Mouse (Mus musculus): ENCODE data around the gene Gm17416.
A peak's percentile ranks its signal among the peaks of the same experiment; 100 is the strongest.

Gm17416 gene

GRCm38 (mm10) chr2:152588450-152588849 lies 19.3 kb downstream of the Gm17416 start:
- TF ChIP-seq NANOG (IDR thresholded peaks at IDR 0.05; ENCODE audit: borderline replicate concordance, low read length): no peak
- no peak for TF ChIP-seq CTCF (conservative IDR thresholded peaks at IDR 0.05; ENCODE audit: low read length)
- no peak for TF ChIP-seq POU5F1 (IDR thresholded peaks at IDR 0.05; ENCODE audit: borderline replicate concordance, low read length)
- Histone ChIP-seq H3K4me3 (replicated peaks; ENCODE audit: low read length) (no peak overlapping the region), H3K36me3 (ENCODE audit: insufficient read depth, low read length) (no peaks in the 10 kb centered on the region), H3K4me1 (replicated peaks; ENCODE audit: low read depth, low read length) (no peaks in the 10 kb centered on the region), H3K27me3 (ENCODE audit: insufficient read depth, low read length) (no peaks in the 10 kb centered on the region), H3K9me3 (ENCODE audit: low read length) (no peaks in the 10 kb centered on the region)

GRCm38 (mm10) chr2:152589021-152589420 lies 19.9 kb downstream of the Gm17416 start:
- no peaks in the 10 kb centered on the region for H3K36me3 ChIP-seq (ENCODE audit: insufficient read depth, low read length)
- H3K9me3 ChIP-seq (ENCODE audit: low read length): no peaks in the 10 kb centered on the region
- no peak for TF ChIP-seq NANOG (IDR thresholded peaks at IDR 0.05; ENCODE audit: borderline replicate concordance, low read length)
- no peak for TF ChIP-seq CTCF (conservative IDR thresholded peaks at IDR 0.05; ENCODE audit: low read length)
- no peak for TF ChIP-seq POU5F1 (IDR thresholded peaks at IDR 0.05; ENCODE audit: borderline replicate concordance, low read length)
- H3K27me3 ChIP-seq (ENCODE audit: insufficient read depth, low read length): no peaks in the 10 kb centered on the region
- no peaks in the 10 kb centered on the region for H3K4me1 ChIP-seq (replicated peaks; ENCODE audit: low read depth, low read length)
- H3K4me3 ChIP-seq (replicated peaks; ENCODE audit: low read length): no peak overlapping the region

GRCm38 (mm10) chr2:152599299-152599698 lies 30.2 kb downstream of the Gm17416 start, which contains the start of gene Defb45:
Gene Defb45, minus strand, starts transcription at chr2:152599399.
- no peaks in the 10 kb centered on the region for H3K9me3 ChIP-seq (ENCODE audit: low read length)
- H3K36me3 ChIP-seq (ENCODE audit: insufficient read depth, low read length): no peaks in the 10 kb centered on the region
- no peak within 1 kb of the TSS for H3K4me3 ChIP-seq (replicated peaks; ENCODE audit: low read length)
- TF ChIP-seq CTCF (conservative IDR thresholded peaks at IDR 0.05; ENCODE audit: low read length): no peak
- TF ChIP-seq POU5F1 (IDR thresholded peaks at IDR 0.05; ENCODE audit: borderline replicate concordance, low read length): no peak
- TF ChIP-seq NANOG (IDR thresholded peaks at IDR 0.05; ENCODE audit: borderline replicate concordance, low read length): no peak
- peaks cover 4% of the 10 kb centered on the region; the same call in 1 of the 2 replicates for H3K4me1 ChIP-seq (replicated peaks; ENCODE audit: low read depth, low read length)
- no peaks in the 10 kb centered on the region; the same call in 1 of the 2 replicates for H3K27me3 ChIP-seq (ENCODE audit: insufficient read depth, low read length)

- H3K4me3 ChIP-seq (replicated peaks; ENCODE audit: low read length): no peak overlapping the region
- H3K27me3 ChIP-seq (ENCODE audit: insufficient read depth, low read length): peaks cover 5% of the 10 kb centered on the region
- no peaks in the 10 kb centered on the region for H3K9me3 ChIP-seq (ENCODE audit: low read length)
- H3K36me3 ChIP-seq (ENCODE audit: insufficient read depth, low read length): no peaks in the 10 kb centered on the region
- peaks cover 9% of the 10 kb centered on the region; the same call in 1 of the 2 replicates for H3K4me1 ChIP-seq (replicated peaks; ENCODE audit: low read depth, low read length)
- no peak for TF ChIP-seq NANOG (IDR thresholded peaks at IDR 0.05; ENCODE audit: borderline replicate concordance, low read length)
These were observed 30.9 kb downstream of the Gm17416 start for GRCm38 (mm10) chr2:152600076-152600475.

GRCm38 (mm10) chr2:152601275-152601960 lies 32.3 kb downstream of the Gm17416 start:
- Histone ChIP-seq H3K4me1 (replicated peaks; ENCODE audit: low read depth, low read length) (peaks cover 9% of the 10 kb centered on the region; the same call in 1 of the 2 replicates), H3K27me3 (ENCODE audit: insufficient read depth, low read length) (peaks cover 10% of the 10 kb centered on the region), H3K9me3 (ENCODE audit: low read length) (no peaks in the 10 kb centered on the region), H3K4me3 (replicated peaks; ENCODE audit: low read length) (no peak overlapping the region), H3K36me3 (ENCODE audit: insufficient read depth, low read length) (no peaks in the 10 kb centered on the region)
- peak; percentile 74 for TF ChIP-seq CTCF (conservative IDR thresholded peaks at IDR 0.05; ENCODE audit: low read length)
- TF ChIP-seq POU5F1 (IDR thresholded peaks at IDR 0.05; ENCODE audit: borderline replicate concordance, low read length): no peak

GRCm38 (mm10) chr2:152604057-152604456 lies 34.9 kb downstream of the Gm17416 start, which contains the start of gene Defb36:
Gene Defb36, plus strand, starts transcription at chr2:152604327.
- TF ChIP-seq CTCF (conservative IDR thresholded peaks at IDR 0.05; ENCODE audit: low read length) (peak; percentile 83), POU5F1 (IDR thresholded peaks at IDR 0.05; ENCODE audit: borderline replicate concordance, low read length) (no peak)
- Histone ChIP-seq H3K4me3 (replicated peaks; ENCODE audit: low read length) (no peak within 1 kb of the TSS), H3K9me3 (ENCODE audit: low read length) (no peaks in the 10 kb centered on the region), H3K27me3 (ENCODE audit: insufficient read depth, low read length) (peaks cover 12% of the 10 kb centered on the region), H3K4me1 (replicated peaks; ENCODE audit: low read depth, low read length) (peaks cover 9% of the 10 kb centered on the region; the same call in 1 of the 2 replicates), H3K36me3 (ENCODE audit: insufficient read depth, low read length) (no peaks in the 10 kb centered on the region)

GRCm38 (mm10) chr2:152607746-152608145 lies 38.6 kb downstream of the Gm17416 start:
- no peaks in the 10 kb centered on the region for H3K9me3 ChIP-seq (ENCODE audit: low read length)
- H3K4me1 ChIP-seq (replicated peaks; ENCODE audit: low read depth, low read length): peaks cover 21% of the 10 kb centered on the region
- H3K27me3 ChIP-seq (ENCODE audit: insufficient read depth, low read length): peaks cover 12% of the 10 kb centered on the region
- H3K4me3 ChIP-seq (replicated peaks; ENCODE audit: low read length): no peak overlapping the region
- TF ChIP-seq CTCF (conservative IDR thresholded peaks at IDR 0.05; ENCODE audit: low read length) (no peak), NANOG (IDR thresholded peaks at IDR 0.05; ENCODE audit: borderline replicate concordance, low read length) (no peak), POU5F1 (IDR thresholded peaks at IDR 0.05; ENCODE audit: borderline replicate concordance, low read length) (no peak)
- H3K36me3 ChIP-seq (ENCODE audit: insufficient read depth, low read length): no peaks in the 10 kb centered on the region

- TF ChIP-seq POU5F1 (IDR thresholded peaks at IDR 0.05; ENCODE audit: borderline replicate concordance, low read length) (no peak), NANOG (IDR thresholded peaks at IDR 0.05; ENCODE audit: borderline replicate concordance, low read length) (no peak), CTCF (conservative IDR thresholded peaks at IDR 0.05; ENCODE audit: low read length) (peak; percentile 70)
These were observed 39.6 kb downstream of the Gm17416 start for GRCm38 (mm10) chr2:152608719-152609118.

GRCm38 (mm10) chr2:152612193-152612592 lies 43.1 kb downstream of the Gm17416 start:
- Histone ChIP-seq H3K9me3 (ENCODE audit: low read length) (no peaks in the 10 kb centered on the region), H3K4me3 (replicated peaks; ENCODE audit: low read length) (no peak overlapping the region), H3K36me3 (ENCODE audit: insufficient read depth, low read length) (no peaks in the 10 kb centered on the region), H3K4me1 (replicated peaks; ENCODE audit: low read depth, low read length) (peaks cover 17% of the 10 kb centered on the region), H3K27me3 (ENCODE audit: insufficient read depth, low read length) (no peaks in the 10 kb centered on the region)
- TF ChIP-seq CTCF (conservative IDR thresholded peaks at IDR 0.05; ENCODE audit: low read length) (no peak), NANOG (IDR thresholded peaks at IDR 0.05; ENCODE audit: borderline replicate concordance, low read length) (no peak), POU5F1 (IDR thresholded peaks at IDR 0.05; ENCODE audit: borderline replicate concordance, low read length) (no peak)

More at GRCm38 (mm10) chr2:152608719-152609118, 39.6 kb downstream of the Gm17416 start:
- Histone ChIP-seq H3K27me3 (ENCODE audit: insufficient read depth, low read length) (peaks cover 12% of the 10 kb centered on the region), H3K4me3 (replicated peaks; ENCODE audit: low read length) (no peak overlapping the region), H3K9me3 (ENCODE audit: low read length) (no peaks in the 10 kb centered on the region), H3K36me3 (ENCODE audit: insufficient read depth, low read length) (no peaks in the 10 kb centered on the region), H3K4me1 (replicated peaks; ENCODE audit: low read depth, low read length) (peaks cover 25% of the 10 kb centered on the region)

All from E14TG2a.4 (cell line).